Mouse (Mus musculus) lung, postnatal 14 days (tissue): ENCODE data around the gene 1110025L11Rik.
"Not testable (repeated sequence)": the region's sequence is repeated elsewhere in the genome, so short reads cannot be mapped to it uniquely, and the experiment has no call there.

Experiments used
- DNase-seq: peaks from one replicate; pipeline ENCODE4 v3.0.0; 2021

1110025L11Rik gene

DNA sequence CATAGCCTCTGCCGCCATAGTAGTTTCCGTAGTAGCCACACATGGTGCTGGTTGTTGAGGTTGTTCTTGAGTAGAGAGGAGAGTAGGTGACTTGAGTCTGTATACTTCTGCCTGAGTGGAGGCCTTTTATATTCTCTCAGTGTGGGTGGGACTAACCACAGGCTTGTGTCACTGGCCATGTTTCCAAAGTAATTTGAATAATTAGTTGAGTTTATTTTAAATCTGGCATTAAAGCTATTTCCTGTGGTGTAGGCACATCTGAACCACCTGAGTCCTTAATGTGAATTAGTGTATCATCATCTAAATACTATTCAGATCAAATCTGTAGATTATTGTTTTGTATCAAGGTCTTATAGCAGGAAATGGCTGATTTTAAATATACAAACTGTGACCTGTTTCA is at the start of gene 1110025L11Rik:
Gene 1110025L11Rik (minus strand): TSS at position 101 of the 400 bp plus-strand sequence.
- not testable (repeated sequence) for DNase-seq

DNA sequence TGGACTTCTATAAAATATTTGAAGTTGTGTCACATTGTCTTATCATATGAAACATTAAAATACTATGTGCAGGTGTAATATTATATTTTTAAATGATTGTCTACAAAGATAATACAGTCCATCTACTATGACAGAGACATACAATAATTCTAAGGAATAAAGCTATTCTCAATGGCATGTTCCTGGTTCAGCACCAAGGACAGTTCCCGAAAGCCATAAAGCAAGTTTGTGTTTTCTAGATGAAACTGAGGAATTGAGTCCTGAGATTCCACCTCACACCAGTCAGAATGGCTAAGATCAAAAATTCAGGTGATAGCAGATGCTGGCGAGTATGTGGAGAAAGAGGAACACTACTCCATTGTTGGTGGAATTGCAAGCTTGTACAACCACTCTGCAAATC is 7.2 kb upstream of the 1110025L11Rik start:
- DNase-seq = not testable (repeated sequence)

DNA sequence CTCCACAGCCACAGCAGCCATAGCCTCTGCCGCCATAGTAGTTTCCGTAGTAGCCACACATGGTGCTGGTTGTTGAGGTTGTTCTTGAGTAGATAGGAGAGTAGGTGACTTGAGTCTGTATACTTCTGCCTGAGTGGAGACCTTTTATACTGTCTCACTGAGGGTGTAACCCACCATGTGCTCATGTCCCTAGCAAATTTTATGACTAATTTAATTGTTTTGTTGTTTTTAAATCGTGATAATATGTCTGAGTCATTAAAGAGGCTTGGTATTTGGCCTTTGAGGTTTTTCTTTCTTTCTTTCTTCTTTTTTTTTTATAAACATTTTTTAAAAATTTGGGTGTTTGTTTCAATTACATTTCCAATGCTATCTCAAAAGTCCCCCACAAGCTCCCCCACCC is 16.0 kb downstream of the 1110025L11Rik start, which contains the start of gene Krtap6-5:
Gene Krtap6-5 (minus strand): TSS at position 101 of the 400 bp plus-strand sequence.
- DNase-seq = no peak

DNA sequence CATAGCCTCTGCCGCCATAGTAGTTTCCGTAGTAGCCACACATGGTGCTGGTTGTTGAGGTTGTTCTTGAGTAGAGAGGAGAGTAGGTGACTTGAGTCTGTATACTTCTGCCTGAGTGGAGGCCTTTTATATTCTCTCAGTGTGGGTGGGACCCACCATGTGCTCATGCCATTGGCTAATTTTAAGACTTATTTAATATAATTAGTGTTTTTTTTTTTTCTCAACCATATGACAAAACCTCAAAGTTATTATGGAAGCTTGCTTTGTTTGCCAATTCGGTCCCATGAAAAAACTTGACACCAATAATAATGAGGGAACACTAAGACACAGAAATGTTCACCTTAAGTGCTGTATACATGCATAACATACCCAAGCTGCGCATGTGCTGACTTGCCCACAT is 22.4 kb downstream of the 1110025L11Rik start, which contains the start of gene Gm10228:
Gene Gm10228 (minus strand): TSS at position 101 of the 400 bp plus-strand sequence.
- not testable (repeated sequence) for DNase-seq

DNA sequence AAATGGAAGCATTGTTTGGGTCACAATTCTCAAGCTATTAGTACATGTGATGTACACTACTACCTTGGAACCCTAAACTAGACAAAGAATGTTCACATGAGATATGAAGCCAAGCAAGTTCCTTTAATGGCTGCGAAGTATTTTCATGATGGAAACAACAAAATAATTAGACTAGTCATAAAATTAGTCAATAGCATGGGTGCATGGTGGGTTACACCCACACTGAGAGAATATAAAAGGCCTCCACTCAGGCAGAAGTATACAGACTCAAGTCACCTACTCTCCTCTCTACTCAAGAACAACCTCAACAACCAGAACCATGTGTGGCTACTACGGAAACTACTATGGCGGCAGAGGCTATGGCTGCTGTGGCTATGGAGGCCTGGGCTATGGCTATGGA is 32.4 kb downstream of the 1110025L11Rik start, which contains the start of gene Krtap6-1:
Gene Krtap6-1 (plus strand): TSS at position 301 of the 400 bp plus-strand sequence.
- DNase-seq = not testable (repeated sequence)

DNA sequence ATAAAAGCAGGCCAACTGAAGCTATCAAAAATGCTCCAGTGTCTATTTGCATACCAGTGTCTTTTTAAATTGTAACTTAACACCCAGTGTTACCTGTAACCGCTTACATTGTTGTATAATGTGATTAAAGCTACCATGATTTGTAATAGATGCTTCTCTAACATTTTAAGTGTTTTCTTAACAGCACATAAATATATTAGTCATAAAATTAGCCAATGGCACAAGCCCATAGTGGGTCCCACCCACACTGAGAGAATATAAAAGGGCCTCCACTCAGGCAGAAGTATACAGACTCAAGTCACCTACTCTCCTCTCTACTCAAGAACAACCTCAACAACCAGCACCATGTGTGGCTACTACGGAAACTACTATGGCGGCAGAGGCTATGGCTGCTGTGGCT is 48.8 kb downstream of the 1110025L11Rik start, which contains the start of gene Gm10229:
Gene Gm10229 (plus strand): TSS at position 301 of the 400 bp plus-strand sequence.
- not testable (repeated sequence) for DNase-seq

DNA sequence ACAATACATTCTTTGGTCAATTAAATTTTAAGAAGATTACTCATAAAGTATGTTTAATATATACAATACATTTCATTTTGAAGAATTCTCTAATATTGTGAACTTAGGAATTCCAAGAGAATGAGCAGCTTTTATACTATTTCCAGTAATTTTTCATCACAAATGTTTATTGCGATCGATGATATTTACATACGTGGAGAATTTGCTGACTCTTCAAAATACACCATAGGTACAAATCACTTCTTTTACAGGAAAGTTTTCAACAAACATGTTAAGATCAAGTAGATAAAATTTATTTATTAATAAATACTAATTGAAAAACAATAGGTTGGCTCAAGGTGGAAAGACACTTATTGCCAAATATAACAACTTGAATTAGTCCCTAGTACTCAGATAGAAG is 49.8 kb downstream of the 1110025L11Rik start:
- DNase-seq = no peak
